Mouse (Mus musculus): ENCODE data around the gene Metap2. TPM values are rescaled to one million over a fixed set of nuclear protein-coding genes. Genes with fewer than 3 reads are reported as not detected.

The Metap2 gene
- total RNA-seq, 1 experiment = 206 TPM

- Histone ChIP-seq H3K9me3 (ENCODE audit: control insufficient read depth, insufficient read depth, low read depth, low read length) (peaks cover 6% of the 10 kb centered on the region; the same call in 1 of the 2 replicates), H3K27ac (ENCODE audit: insufficient read depth, low read depth, low read length, poor library complexity, severe bottlenecking) (no peak overlapping the region), H3K9ac (ENCODE audit: insufficient read depth, low read depth, low read length, poor library complexity, severe bottlenecking) (no peak overlapping the region), H3K4me3 (ENCODE audit: insufficient read depth in 1 of 2, low read depth in 1 of 2, low read length in 2 of 2, poor library complexity in 1 of 2, severe bottlenecking in 1 of 2) (no peak overlapping the region), H3K36me3 (ENCODE audit: control insufficient read depth, insufficient read depth, low read length, poor library complexity, severe bottlenecking) (no peaks in the 10 kb centered on the region), H3K4me1 (ENCODE audit: control insufficient read depth in 2 of 2, insufficient read depth in 2 of 2, low read length in 2 of 2, poor library complexity in 1 of 2) (no peaks in the 10 kb centered on the region)
- DNase-seq (ENCODE audit: low read depth, low spot score) = no peak
- in situ Hi-C loops (cut with MboI; ENCODE audit: low sequenced_read_pairs in 2 of 2, unreplicated experiment in 2 of 2) = no loop called here
- no peak for TF ChIP-seq HCFC1 (IDR thresholded peaks at IDR 0.05; ENCODE audit: borderline replicate concordance, insufficient read depth, low read length)
- no peak for TF ChIP-seq CHD2 (IDR thresholded peaks at IDR 0.05; ENCODE audit: low read depth, low read length)
- no peak for TF ChIP-seq MAFK (IDR thresholded peaks at IDR 0.05; ENCODE audit: insufficient read depth, low read depth, low read length)
Observed at GRCm38 (mm10) chr10:93940279-93940678, 43.4 kb upstream of the Metap2 start.

GRCm38 (mm10) chr10:93939676-93940075 is 42.8 kb upstream of the Metap2 start:
- DNase-seq (ENCODE audit: low read depth, low spot score) = no peak
- no peaks in the 10 kb centered on the region for H3K4me1 ChIP-seq (ENCODE audit: control insufficient read depth in 2 of 2, insufficient read depth in 2 of 2, low read length in 2 of 2, poor library complexity in 1 of 2)
- no peak overlapping the region for H3K9ac ChIP-seq (ENCODE audit: insufficient read depth, low read depth, low read length, poor library complexity, severe bottlenecking)
- H3K4me3 ChIP-seq (ENCODE audit: insufficient read depth in 1 of 2, low read depth in 1 of 2, low read length in 2 of 2, poor library complexity in 1 of 2, severe bottlenecking in 1 of 2) = no peak overlapping the region
- no peak for TF ChIP-seq MAFK (IDR thresholded peaks at IDR 0.05; ENCODE audit: insufficient read depth, low read depth, low read length)
- no peak for TF ChIP-seq ZC3H11A (IDR thresholded peaks at IDR 0.05; ENCODE audit: borderline replicate concordance, low read depth, low read length)
- no peak for TF ChIP-seq ZNF384 (IDR thresholded peaks at IDR 0.05; ENCODE audit: low read depth, low read length)
- no peak for TF ChIP-seq CHD2 (IDR thresholded peaks at IDR 0.05; ENCODE audit: low read depth, low read length)
- no peak for TF ChIP-seq HCFC1 (IDR thresholded peaks at IDR 0.05; ENCODE audit: borderline replicate concordance, insufficient read depth, low read length)
- in situ Hi-C loops (cut with MboI; ENCODE audit: low sequenced_read_pairs in 2 of 2, unreplicated experiment in 2 of 2) = no loop called here
- no peaks in the 10 kb centered on the region for H3K36me3 ChIP-seq (ENCODE audit: control insufficient read depth, insufficient read depth, low read length, poor library complexity, severe bottlenecking)
- peaks cover 6% of the 10 kb centered on the region; the same call in 1 of the 2 replicates for H3K9me3 ChIP-seq (ENCODE audit: control insufficient read depth, insufficient read depth, low read depth, low read length)
- no peak overlapping the region for H3K27ac ChIP-seq (ENCODE audit: insufficient read depth, low read depth, low read length, poor library complexity, severe bottlenecking)

- Histone ChIP-seq H3K9me3 (ENCODE audit: control insufficient read depth, insufficient read depth, low read depth, low read length) (peaks cover 6% of the 10 kb centered on the region; the same call in 1 of the 2 replicates), H3K4me3 (ENCODE audit: insufficient read depth in 1 of 2, low read depth in 1 of 2, low read length in 2 of 2, poor library complexity in 1 of 2, severe bottlenecking in 1 of 2) (no peak overlapping the region), H3K9ac (ENCODE audit: insufficient read depth, low read depth, low read length, poor library complexity, severe bottlenecking) (no peak overlapping the region), H3K27ac (ENCODE audit: insufficient read depth, low read depth, low read length, poor library complexity, severe bottlenecking) (no peak overlapping the region), H3K36me3 (ENCODE audit: control insufficient read depth, insufficient read depth, low read length, poor library complexity, severe bottlenecking) (no peaks in the 10 kb centered on the region), H3K4me1 (ENCODE audit: control insufficient read depth in 2 of 2, insufficient read depth in 2 of 2, low read length in 2 of 2, poor library complexity in 1 of 2) (no peaks in the 10 kb centered on the region)
- in situ Hi-C loops (cut with MboI; ENCODE audit: low sequenced_read_pairs in 2 of 2, unreplicated experiment in 2 of 2) = no loop called here
- no peak for TF ChIP-seq ZC3H11A (IDR thresholded peaks at IDR 0.05; ENCODE audit: borderline replicate concordance, low read depth, low read length)
- TF ChIP-seq CHD2 (IDR thresholded peaks at IDR 0.05; ENCODE audit: low read depth, low read length) = no peak
- TF ChIP-seq HCFC1 (IDR thresholded peaks at IDR 0.05; ENCODE audit: borderline replicate concordance, insufficient read depth, low read length) = no peak
- TF ChIP-seq ZNF384 (IDR thresholded peaks at IDR 0.05; ENCODE audit: low read depth, low read length) = no peak
- no peak for TF ChIP-seq MAFK (IDR thresholded peaks at IDR 0.05; ENCODE audit: insufficient read depth, low read depth, low read length)
- no peak for DNase-seq (ENCODE audit: low read depth, low spot score)
Observed at GRCm38 (mm10) chr10:93938844-93939271, 42.0 kb upstream of the Metap2 start.

GRCm38 (mm10) chr10:93933980-93934379 is 37.1 kb upstream of the Metap2 start:
- Histone ChIP-seq H3K9ac (ENCODE audit: insufficient read depth, low read depth, low read length, poor library complexity, severe bottlenecking) (no peak overlapping the region), H3K9me3 (ENCODE audit: control insufficient read depth, insufficient read depth, low read depth, low read length) (peaks cover 6% of the 10 kb centered on the region; the same call in 1 of the 2 replicates), H3K36me3 (ENCODE audit: control insufficient read depth, insufficient read depth, low read length, poor library complexity, severe bottlenecking) (no peaks in the 10 kb centered on the region), H3K4me1 (ENCODE audit: control insufficient read depth in 2 of 2, insufficient read depth in 2 of 2, low read length in 2 of 2, poor library complexity in 1 of 2) (no peaks in the 10 kb centered on the region), H3K27ac (ENCODE audit: insufficient read depth, low read depth, low read length, poor library complexity, severe bottlenecking) (no peak overlapping the region), H3K4me3 (ENCODE audit: insufficient read depth in 1 of 2, low read depth in 1 of 2, low read length in 2 of 2, poor library complexity in 1 of 2, severe bottlenecking in 1 of 2) (no peak overlapping the region)
- TF ChIP-seq MAFK (IDR thresholded peaks at IDR 0.05; ENCODE audit: insufficient read depth, low read depth, low read length) = no peak
- no peak for TF ChIP-seq CHD2 (IDR thresholded peaks at IDR 0.05; ENCODE audit: low read depth, low read length)
- no peak for TF ChIP-seq HCFC1 (IDR thresholded peaks at IDR 0.05; ENCODE audit: borderline replicate concordance, insufficient read depth, low read length)
- TF ChIP-seq ZNF384 (IDR thresholded peaks at IDR 0.05; ENCODE audit: low read depth, low read length) = no peak
- no peak for TF ChIP-seq ZC3H11A (IDR thresholded peaks at IDR 0.05; ENCODE audit: borderline replicate concordance, low read depth, low read length)
- DNase-seq (ENCODE audit: low read depth, low spot score) = no peak
- in situ Hi-C loops (cut with MboI; ENCODE audit: low sequenced_read_pairs in 2 of 2, unreplicated experiment in 2 of 2) = no loop called here

- no peaks in the 10 kb centered on the region for H3K4me1 ChIP-seq (ENCODE audit: control insufficient read depth in 2 of 2, insufficient read depth in 2 of 2, low read length in 2 of 2, poor library complexity in 1 of 2)
- H3K27ac ChIP-seq (ENCODE audit: insufficient read depth, low read depth, low read length, poor library complexity, severe bottlenecking) = no peak overlapping the region
- TF ChIP-seq CHD2 (IDR thresholded peaks at IDR 0.05; ENCODE audit: low read depth, low read length) (no peak), MAFK (IDR thresholded peaks at IDR 0.05; ENCODE audit: insufficient read depth, low read depth, low read length) (no peak), HCFC1 (IDR thresholded peaks at IDR 0.05; ENCODE audit: borderline replicate concordance, insufficient read depth, low read length) (no peak), ZNF384 (IDR thresholded peaks at IDR 0.05; ENCODE audit: low read depth, low read length) (no peak), ZC3H11A (IDR thresholded peaks at IDR 0.05; ENCODE audit: borderline replicate concordance, low read depth, low read length) (no peak)
- H3K9me3 ChIP-seq (ENCODE audit: control insufficient read depth, insufficient read depth, low read depth, low read length) = peaks cover 6% of the 10 kb centered on the region; the same call in 1 of the 2 replicates
- in situ Hi-C loops (cut with MboI; ENCODE audit: low sequenced_read_pairs in 2 of 2, unreplicated experiment in 2 of 2) = no loop called here
- no peaks in the 10 kb centered on the region for H3K36me3 ChIP-seq (ENCODE audit: control insufficient read depth, insufficient read depth, low read length, poor library complexity, severe bottlenecking)
- DNase-seq (ENCODE audit: low read depth, low spot score) = no peak
- no peak overlapping the region for H3K4me3 ChIP-seq (ENCODE audit: insufficient read depth in 1 of 2, low read depth in 1 of 2, low read length in 2 of 2, poor library complexity in 1 of 2, severe bottlenecking in 1 of 2)
- no peak overlapping the region for H3K9ac ChIP-seq (ENCODE audit: insufficient read depth, low read depth, low read length, poor library complexity, severe bottlenecking)
Observed at GRCm38 (mm10) chr10:93932861-93933260, 36.0 kb upstream of the Metap2 start.

Measured in ES-E14 (cell line).